Mouse (Mus musculus): ENCODE data around the gene Rhou.

GRCm38 (mm10) chr8:123682073-123682761 lies 28.5 kb downstream of the Rhou start:
- no peak for TF ChIP-seq CTCF (conservative IDR thresholded peaks at IDR 0.05; ENCODE audit: insufficient read depth, insufficient read length, low read depth, low read length)
- TF ChIP-seq POLR2A (IDR thresholded peaks at IDR 0.05; ENCODE audit: low read depth, low read length), result no peak
